Mouse (Mus musculus) layer of hippocampus, adult 11-12 months (tissue): ENCODE data around the gene Amdhd1.

Experiments used
- DNase-seq: peaks from one replicate; pipeline ENCODE4 v3.0.0; 2022; ENCODE audit warnings: low spot score

Gene Amdhd1

GRCm38 (mm10) chr10:93540431-93541210, 788 bp upstream of the Amdhd1 start, which contains the start of gene Ccdc38:
Gene Ccdc38 (plus strand): TSS chr10:93540632.
- no peak for DNase-seq

DNA sequence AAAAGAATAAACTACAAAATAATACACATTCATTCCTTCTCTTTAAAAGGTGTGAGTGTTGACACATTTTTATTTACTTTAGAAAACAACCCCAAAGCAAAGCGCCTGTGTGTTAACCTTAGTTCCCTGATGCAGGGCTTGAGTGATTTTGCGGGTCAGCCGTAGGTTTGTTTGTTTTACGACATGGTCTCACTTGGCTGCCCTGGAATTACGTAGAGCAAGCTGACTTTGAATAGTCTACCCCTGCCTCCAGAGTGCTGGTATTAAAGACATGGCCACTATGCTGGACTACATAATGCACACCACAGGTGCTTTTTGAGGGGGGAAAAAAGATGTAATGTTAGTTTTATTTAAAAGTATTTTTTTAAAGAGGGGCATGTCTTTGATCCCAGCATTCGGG, 1.0 kb downstream of the Amdhd1 start:
- no peak for DNase-seq

GRCm38 (mm10) chr10:93538287-93538686, 1.5 kb downstream of the Amdhd1 start:
- no peak for DNase-seq

- no peak for DNase-seq
Measured at GRCm38 (mm10) chr10:93525329-93525728, 14.5 kb downstream of the Amdhd1 start.

GRCm38 (mm10) chr10:93520994-93521393, 18.8 kb downstream of the Amdhd1 start:
- DNase-seq, result no peak

DNA sequence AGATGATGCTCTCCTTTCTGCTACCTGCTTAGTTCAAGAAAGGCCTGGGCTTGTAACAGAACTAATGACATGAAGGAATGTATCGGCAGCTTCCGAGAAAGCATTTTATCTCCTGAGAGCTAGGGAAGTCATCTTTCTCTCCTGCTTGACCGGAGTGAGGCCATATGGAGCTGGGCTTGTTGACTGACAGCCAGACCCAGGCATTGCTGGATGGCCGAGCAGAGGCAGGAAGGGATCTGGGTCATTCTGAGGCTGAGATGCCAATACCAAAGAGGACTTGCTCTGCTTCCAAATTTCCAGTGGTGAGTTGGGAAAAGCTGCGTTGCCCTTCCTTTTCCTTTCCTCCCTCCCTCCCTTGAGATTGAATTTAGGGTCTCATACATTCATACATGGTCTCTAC, 20.1 kb downstream of the Amdhd1 start:
- no peak for DNase-seq

DNA sequence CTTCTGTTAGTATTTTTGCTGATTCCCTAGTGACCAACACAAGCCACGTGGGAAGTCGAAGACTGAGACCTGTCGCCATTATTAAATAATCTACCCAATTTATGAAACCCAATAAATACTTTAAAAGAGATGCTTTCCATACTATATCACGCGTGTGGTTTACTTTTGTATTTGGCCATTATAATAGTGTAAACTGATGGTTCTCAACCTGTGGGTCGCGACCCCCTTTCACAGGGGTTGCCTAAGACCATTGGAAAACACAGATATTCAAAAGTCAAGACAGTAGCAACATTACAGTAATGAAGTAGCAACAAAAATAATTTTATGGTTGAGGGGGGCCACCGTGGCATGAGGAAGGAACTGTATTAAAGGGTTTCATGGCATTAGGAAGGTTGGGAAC, 20.7 kb downstream of the Amdhd1 start:
- DNase-seq, result no peak

DNA sequence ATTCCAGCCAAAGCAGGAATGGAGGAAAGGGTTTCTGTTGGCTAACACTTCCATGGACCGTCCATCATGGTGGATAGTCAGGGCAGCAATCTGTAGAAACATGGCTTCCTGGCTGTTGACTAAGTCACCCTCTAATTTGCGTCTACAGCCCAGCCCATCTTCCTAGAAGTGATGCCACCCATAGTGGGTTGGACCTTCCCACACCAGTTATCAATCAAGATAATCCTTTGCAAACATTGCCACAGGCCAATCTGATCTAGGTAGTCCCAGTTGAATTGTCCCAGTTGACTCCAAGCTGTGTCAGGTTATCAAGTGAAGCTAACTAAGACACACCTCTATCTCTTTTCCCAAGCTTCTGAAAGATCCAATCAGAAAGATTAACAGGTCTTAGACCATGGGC, 21.2 kb downstream of the Amdhd1 start:
- no peak for DNase-seq

DNA sequence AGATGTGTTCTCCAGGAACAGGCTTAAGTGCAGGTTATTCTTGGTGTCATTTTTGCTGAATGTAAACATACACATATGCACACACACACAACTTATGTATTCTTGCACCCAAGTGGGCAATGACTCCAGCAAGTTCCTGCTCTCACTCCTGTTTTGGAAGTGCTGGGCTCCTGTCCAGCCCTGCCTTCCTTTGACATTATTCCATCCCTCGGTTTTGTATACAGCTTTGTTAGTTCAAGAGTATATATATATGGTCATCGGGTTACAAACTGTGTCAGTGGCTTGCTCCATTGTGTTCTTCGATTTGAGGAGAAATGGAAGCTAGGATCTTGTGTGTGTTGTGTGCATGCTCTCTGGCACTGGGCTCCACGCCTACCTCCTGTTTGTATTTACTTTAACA, 21.6 kb downstream of the Amdhd1 start:
- no peak for DNase-seq

GRCm38 (mm10) chr10:93517754-93518153, 22.1 kb downstream of the Amdhd1 start:
- DNase-seq, result no peak

DNA sequence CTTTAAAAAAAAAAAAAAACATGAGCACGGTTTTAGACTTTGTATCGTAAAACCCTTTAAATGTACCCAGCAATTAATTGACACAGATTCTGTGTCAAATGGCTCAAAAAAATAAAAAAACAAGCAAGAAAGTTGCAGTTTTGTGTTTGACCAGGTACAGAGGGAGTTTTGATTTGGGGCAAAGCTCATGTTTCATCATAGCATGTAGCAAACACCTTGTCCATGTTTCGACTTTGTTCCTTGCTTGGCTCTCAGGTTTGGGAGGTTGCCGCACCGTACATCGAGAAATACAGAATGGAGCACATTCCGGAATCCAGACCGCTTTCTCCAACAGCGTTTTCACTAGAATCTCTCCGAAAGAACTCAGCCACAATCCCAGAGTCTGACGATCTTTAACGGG, 23.9 kb downstream of the Amdhd1 start:
- no peak for DNase-seq

DNA sequence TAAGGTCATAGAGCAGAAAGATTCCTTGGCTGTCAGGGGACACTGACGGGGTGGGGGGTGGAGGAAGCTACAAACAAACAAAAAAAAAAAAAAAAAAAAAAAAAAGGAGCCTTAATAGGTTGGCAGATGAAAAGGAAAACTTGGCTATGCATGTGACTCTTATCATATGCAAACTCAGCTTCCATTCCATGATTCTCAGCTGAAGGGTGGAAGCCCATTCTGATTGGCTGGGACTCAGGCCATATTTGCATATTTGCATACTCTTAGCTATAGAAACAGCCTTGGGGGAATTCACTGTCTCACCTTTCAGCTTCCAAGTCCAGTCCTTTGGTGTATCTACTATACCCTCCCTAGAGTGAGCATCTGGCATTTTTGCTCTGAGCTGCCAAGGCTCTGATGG, 24.4 kb downstream of the Amdhd1 start:
- DNase-seq, result no peak

DNA sequence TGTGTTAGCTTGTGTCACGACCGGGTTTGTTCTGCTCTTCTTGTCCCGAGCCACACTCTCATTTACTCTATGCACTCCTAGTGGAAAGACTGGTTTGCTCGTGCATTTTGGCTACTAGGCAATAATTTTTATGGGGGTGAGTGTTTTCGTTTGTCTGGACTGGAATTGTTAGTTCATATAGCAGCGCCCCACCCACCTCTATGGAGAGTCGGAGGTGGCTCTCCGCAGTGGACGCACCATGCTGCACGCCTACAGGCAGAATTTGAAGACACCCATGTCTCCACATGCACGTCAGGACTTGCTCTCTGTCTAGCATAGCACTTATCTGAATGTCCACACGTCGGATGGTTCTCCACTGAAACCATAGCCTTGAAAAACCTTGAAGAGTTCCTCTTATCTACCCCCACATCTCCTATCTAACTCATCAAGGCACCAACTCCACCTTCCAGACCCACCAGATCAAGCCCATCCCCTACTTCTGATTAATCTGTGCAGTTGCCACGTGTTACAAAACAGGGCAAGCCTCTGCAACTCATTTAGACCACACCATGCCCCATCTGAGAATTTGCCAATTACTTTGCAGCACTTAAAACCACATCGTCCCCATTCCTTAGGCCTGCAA, 30.2 kb downstream of the Amdhd1 start:
- DNase-seq, result no peak

DNA sequence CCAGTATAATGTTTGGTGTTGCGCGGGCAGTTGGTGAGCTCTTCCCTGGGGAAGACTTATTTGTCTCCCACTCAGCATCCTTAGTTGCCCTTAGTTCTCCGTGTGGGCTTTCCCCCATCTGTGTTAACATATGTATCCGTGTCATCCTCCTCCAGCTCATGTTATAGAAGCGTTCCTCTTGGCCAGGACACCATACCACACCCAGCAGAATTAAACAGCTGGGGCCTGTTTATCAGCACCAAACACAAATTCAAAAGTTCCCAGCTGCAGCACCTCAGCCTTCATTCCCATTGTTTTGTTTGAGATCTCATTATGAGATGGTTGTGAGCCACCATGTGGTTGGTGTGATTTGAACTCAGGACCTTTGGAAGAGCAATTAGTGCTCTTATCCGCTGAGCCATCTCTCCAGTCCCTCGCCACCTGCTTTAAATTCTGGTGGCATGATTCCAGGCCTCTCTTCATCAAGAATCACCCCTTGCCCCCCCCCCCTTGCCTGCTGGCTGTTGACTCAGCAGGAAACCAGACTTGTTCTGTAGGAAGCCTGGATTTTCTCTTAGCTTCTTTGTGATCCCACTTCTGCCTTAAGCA, 31.4 kb downstream of the Amdhd1 start:
- no peak for DNase-seq

DNA sequence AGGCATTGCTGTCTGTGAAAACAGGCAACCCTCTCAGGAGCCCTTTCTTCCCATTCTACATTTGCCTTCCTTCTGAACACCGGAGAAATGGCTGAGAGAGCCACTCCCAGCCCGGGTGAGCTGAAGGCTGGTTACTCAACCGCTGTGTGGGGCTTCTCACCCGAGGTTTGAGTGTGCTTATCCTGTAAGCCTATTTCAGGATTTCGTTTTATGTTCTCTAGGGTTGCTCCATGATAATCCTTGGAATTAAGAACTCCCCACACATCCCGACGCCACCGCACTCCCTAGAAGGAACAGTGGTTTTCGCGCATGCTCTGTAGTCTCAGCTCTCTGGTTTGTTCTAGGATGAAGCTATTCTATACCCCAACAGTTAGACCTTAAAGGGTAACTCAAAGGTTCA, 38.5 kb downstream of the Amdhd1 start:
- DNase-seq, result no peak

GRCm38 (mm10) chr10:93500864-93501263, 39.0 kb downstream of the Amdhd1 start:
- DNase-seq, result no peak

- no peak for DNase-seq
Measured at GRCm38 (mm10) chr10:93490451-93490850, 49.4 kb downstream of the Amdhd1 start.

DNA sequence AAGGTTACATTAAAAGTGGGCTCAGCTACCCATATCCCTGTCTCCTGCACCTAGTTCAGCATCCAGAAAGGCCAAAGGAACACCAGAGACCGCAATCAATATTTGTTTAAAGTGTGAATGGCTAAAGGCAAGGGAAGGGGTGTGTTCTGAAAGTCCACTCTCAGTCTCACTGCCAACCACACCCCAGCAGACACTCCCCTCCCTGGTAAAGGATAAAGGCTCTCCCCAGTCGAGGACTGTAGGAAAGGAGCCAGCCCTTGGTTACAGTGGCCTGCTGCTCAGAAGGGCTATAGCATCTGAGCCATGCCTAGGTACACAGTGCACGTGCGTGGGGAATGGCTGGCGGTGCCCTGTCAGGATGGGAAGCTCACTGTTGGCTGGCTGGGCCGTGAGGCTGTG, 51.0 kb downstream of the Amdhd1 start:
- no peak for DNase-seq

DNA sequence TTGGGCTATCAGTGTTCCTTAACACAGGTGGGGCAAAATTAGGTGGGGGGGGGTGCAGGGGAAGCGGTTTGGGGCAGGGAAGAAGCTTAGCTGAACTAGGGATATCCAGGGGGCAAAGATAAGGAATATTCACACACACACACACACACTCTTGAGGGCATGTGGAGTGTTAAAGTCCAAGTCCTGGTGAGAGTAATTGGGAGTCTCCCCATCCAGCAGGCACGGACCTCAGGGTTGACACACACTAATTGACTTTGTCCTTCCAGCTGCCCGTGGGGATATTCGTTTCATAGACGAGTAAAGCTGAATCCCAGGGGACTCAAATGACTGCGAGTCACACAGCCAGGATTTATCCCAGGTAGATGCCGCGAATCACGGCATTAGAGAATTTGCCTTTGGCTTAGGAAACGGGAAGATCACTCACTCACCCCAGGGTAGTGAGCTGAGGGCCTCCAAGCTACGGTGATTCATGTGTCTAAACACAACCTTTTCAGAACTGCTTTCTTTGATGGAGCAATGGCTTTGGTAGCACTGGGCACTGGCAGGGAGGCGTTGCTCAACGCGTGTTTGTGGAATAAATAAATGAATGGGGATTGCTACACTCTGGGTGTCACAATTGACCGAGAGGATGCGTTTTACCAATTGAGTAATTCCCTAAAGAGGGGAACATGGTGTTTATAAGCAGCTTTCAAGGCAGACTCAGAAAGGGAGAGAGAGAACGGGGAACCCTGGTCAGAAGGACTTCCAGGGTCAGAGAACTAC, 51.6 kb downstream of the Amdhd1 start, which contains the start of gene Hal:
TSS of gene Hal (plus strand) at position 703 of the 762 bp plus-strand sequence.
- DNase-seq, result no peak

DNA sequence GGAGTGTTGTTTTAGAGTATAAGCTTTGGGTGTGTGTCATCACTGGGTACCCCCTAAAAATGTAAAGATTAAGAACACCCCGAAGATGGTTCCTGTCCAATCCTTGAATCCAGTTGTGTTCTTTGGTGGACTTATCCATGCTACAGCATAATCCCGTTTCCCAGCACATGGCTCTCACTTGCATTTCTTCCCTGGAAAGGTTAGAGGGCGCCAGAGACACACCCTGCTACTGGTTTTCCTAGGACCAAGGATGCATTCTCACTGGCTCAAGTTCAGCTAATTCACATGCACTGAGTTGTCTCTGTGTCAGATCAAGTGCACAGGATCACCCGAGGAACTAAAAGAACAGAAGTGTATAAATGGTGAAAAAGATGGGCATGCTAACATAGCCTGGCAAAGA, 53.2 kb downstream of the Amdhd1 start:
- peak; percentile 51 for DNase-seq

- DNase-seq, result peak; percentile 25
Measured at GRCm38 (mm10) chr10:93485055-93485691, 54.7 kb downstream of the Amdhd1 start.

GRCm38 (mm10) chr10:93484511-93484910, 55.3 kb downstream of the Amdhd1 start:
- DNase-seq, result no peak
